Mouse (Mus musculus) midbrain, embryonic 10.5 days (tissue): ENCODE measurements around the gene Wfdc15b. TPM values are rescaled to one million over a fixed set of nuclear protein-coding genes. Genes with fewer than 3 reads are reported as not detected.
"Not testable (repeated sequence)": the region's sequence is repeated elsewhere in the genome, so short reads cannot be mapped to it uniquely, and the experiment has no call there.

Experiments
- DNase-seq: peaks from one replicate; pipeline ENCODE4 v3.0.0-alpha.2; 2017; ENCODE audit warnings: low spot score
- H3K27ac ChIP-seq: fragments of 300-500 bp; sonication (generic); replicated peaks from 2 replicates; pipeline ENCODE4 v1.5.1; 2016; ENCODE audit warnings: mild to moderate bottlenecking
- H3K27me3 ChIP-seq: fragments of 300-500 bp; sonication (generic); 2 replicates; pipeline ENCODE4 v1.6.1; 2016; ENCODE audit warnings: low read depth, mild to moderate bottlenecking; ENCODE audit not compliant: poor library complexity, severe bottlenecking
- H3K36me3 ChIP-seq: fragments of 300-500 bp; sonication (generic); 2 replicates; pipeline ENCODE4 v1.6.1; 2016; ENCODE audit warnings: mild to moderate bottlenecking, moderate library complexity
- H3K4me1 ChIP-seq: fragments of 300-500 bp; sonication (generic); 2 replicates; pipeline ENCODE4 v1.6.1; 2016
- H3K4me3 ChIP-seq: fragments of 300-500 bp; sonication (generic); 2 replicates; pipeline ENCODE4 v1.5.1; 2016; ENCODE audit warnings: mild to moderate bottlenecking, moderate library complexity
- H3K9me3 ChIP-seq: fragments of 300-500 bp; sonication (generic); replicated peaks from 2 replicates; pipeline ENCODE4 v1.6.1; 2016; ENCODE audit warnings: mild to moderate bottlenecking
- WGBS: fragments of 180-500 bp; shearing (Covaris S2); methylation state at CpG from one replicate; pipeline ENCODE4 v1.1.7; 2016; 5-methylcytosine and 5-hydroxymethylcytosine counted together
- polyA plus RNA-seq: library from polyadenylated mRNA; unstranded; fragments of >200 nt; fragmentation: Nextera tagmentation; extraction: Ambion mirVana; gene quantifications from 2 replicates; pipeline ENCODE4 v1.2.1, GENCODE M21; 2016

Gene Wfdc15b
- polyA plus RNA-seq, result not detected in 2 replicates

GRCm38 (mm10) chr2:164221522-164221921, at the start of gene Wfdc15b:
TSS of gene Wfdc15b (minus strand) at chr2:164221660.
- H3K9me3 ChIP-seq, result no peaks in the 10 kb centered on the region
- 89% methylated on average over 11 of the region's 11 CpGs for WGBS
- H3K4me3 ChIP-seq, result no peak within 1 kb of the TSS
- no peaks in the 10 kb centered on the region for H3K4me1 ChIP-seq
- H3K36me3 ChIP-seq, result no peaks in the 10 kb centered on the region
- DNase-seq, result no peak
- H3K27me3 ChIP-seq, result no peaks in the 10 kb centered on the region
- H3K27ac ChIP-seq, result no peak within 1 kb of the TSS

- not testable (repeated sequence) for H3K4me3 ChIP-seq, H3K27me3 ChIP-seq, H3K9me3 ChIP-seq, H3K4me1 ChIP-seq, H3K27ac ChIP-seq, DNase-seq, H3K36me3 ChIP-seq
- 95% methylated on average over 1 of the region's 1 CpGs for WGBS
Observed at GRCm38 (mm10) chr2:164256540-164256939, 35.1 kb upstream of the Wfdc15b start, which contains the start of gene Svs3b. TSS of gene Svs3b (minus strand) at chr2:164256640.

- H3K4me3 ChIP-seq, result no peak within 1 kb of the TSS
- H3K4me1 ChIP-seq, result no peaks in the 10 kb centered on the region
- no peaks in the 10 kb centered on the region for H3K27me3 ChIP-seq
- no peak within 1 kb of the TSS for H3K27ac ChIP-seq
- DNase-seq, result no peak
- no peaks in the 10 kb centered on the region for H3K36me3 ChIP-seq
- 87% methylated on average over 3 of the region's 3 CpGs for WGBS
- H3K9me3 ChIP-seq, result no peaks in the 10 kb centered on the region
Observed at GRCm38 (mm10) chr2:164238366-164238765, 16.9 kb upstream of the Wfdc15b start, which contains the start of gene Svs2. TSS of gene Svs2 (minus strand) at chr2:164238466.

- DNase-seq, result no peak
- Histone ChIP-seq H3K9me3 (no peaks in the 10 kb centered on the region), H3K36me3 (no peaks in the 10 kb centered on the region), H3K27me3 (no peaks in the 10 kb centered on the region), H3K27ac (no peak overlapping the region), H3K4me1 (no peaks in the 10 kb centered on the region), H3K4me3 (no peak overlapping the region)
- WGBS, result 92% methylated on average over 8 of the region's 8 CpGs
Observed at GRCm38 (mm10) chr2:164232671-164233070, 11.2 kb upstream of the Wfdc15b start.

- H3K27ac ChIP-seq, result no peak overlapping the region
- no peaks in the 10 kb centered on the region for H3K27me3 ChIP-seq
- no peaks in the 10 kb centered on the region for H3K9me3 ChIP-seq
- WGBS, result 88% methylated on average over 8 of the region's 8 CpGs
- H3K36me3 ChIP-seq, result no peaks in the 10 kb centered on the region
- no peaks in the 10 kb centered on the region for H3K4me1 ChIP-seq
- DNase-seq, result no peak
- no peak overlapping the region for H3K4me3 ChIP-seq
Observed at GRCm38 (mm10) chr2:164228361-164229070, 7.1 kb upstream of the Wfdc15b start.

GRCm38 (mm10) chr2:164219295-164219694, 2.2 kb downstream of the Wfdc15b start:
- Histone ChIP-seq H3K9me3 (no peaks in the 10 kb centered on the region), H3K4me3 (no peak overlapping the region), H3K27ac (no peak overlapping the region), H3K4me1 (no peaks in the 10 kb centered on the region), H3K36me3 (no peaks in the 10 kb centered on the region), H3K27me3 (no peaks in the 10 kb centered on the region)
- WGBS, result 85% methylated on average over 9 of the region's 9 CpGs
- DNase-seq, result no peak

- Histone ChIP-seq H3K27ac (no peak overlapping the region), H3K4me3 (no peak overlapping the region), H3K9me3 (no peaks in the 10 kb centered on the region), H3K27me3 (no peaks in the 10 kb centered on the region), H3K4me1 (no peaks in the 10 kb centered on the region), H3K36me3 (no peaks in the 10 kb centered on the region)
- 91% methylated on average over 5 of the region's 5 CpGs for WGBS
- no peak for DNase-seq
Observed at GRCm38 (mm10) chr2:164212711-164213110, 8.7 kb downstream of the Wfdc15b start.

- no peaks in the 10 kb centered on the region for H3K9me3 ChIP-seq
- H3K27ac ChIP-seq, result no peak overlapping the region
- no peaks in the 10 kb centered on the region for H3K4me1 ChIP-seq
- no peaks in the 10 kb centered on the region for H3K36me3 ChIP-seq
- no peak overlapping the region for H3K4me3 ChIP-seq
- 87% methylated on average over 4 of the region's 4 CpGs for WGBS
- no peak for DNase-seq
- no peaks in the 10 kb centered on the region for H3K27me3 ChIP-seq
Observed at GRCm38 (mm10) chr2:164210892-164211291, 10.6 kb downstream of the Wfdc15b start.

GRCm38 (mm10) chr2:164206676-164207075, 14.8 kb downstream of the Wfdc15b start:
- Histone ChIP-seq H3K27me3 (no peaks in the 10 kb centered on the region), H3K27ac (no peak overlapping the region), H3K9me3 (no peaks in the 10 kb centered on the region), H3K4me3 (no peak overlapping the region), H3K4me1 (no peaks in the 10 kb centered on the region), H3K36me3 (no peaks in the 10 kb centered on the region)
- WGBS, result 82% methylated on average over 4 of the region's 4 CpGs
- no peak for DNase-seq

GRCm38 (mm10) chr2:164206011-164206410, 15.4 kb downstream of the Wfdc15b start:
- DNase-seq, result not testable (repeated sequence)

GRCm38 (mm10) chr2:164199626-164200327, 21.7 kb downstream of the Wfdc15b start, which contains the start of gene Wfdc15a:
TSS of gene Wfdc15a (minus strand) at chr2:164200130.
- Histone ChIP-seq H3K9me3 (no peaks in the 10 kb centered on the region), H3K36me3 (no peaks in the 10 kb centered on the region), H3K27ac (no peak within 1 kb of the TSS), H3K4me3 (no peak within 1 kb of the TSS), H3K27me3 (no peaks in the 10 kb centered on the region), H3K4me1 (no peaks in the 10 kb centered on the region)
- no peak for DNase-seq
- WGBS, result 77% methylated on average over 20 of the region's 20 CpGs

More at GRCm38 (mm10) chr2:164206011-164206410, 15.4 kb downstream of the Wfdc15b start:
- not testable (repeated sequence) for H3K9me3 ChIP-seq, H3K4me3 ChIP-seq, H3K27me3 ChIP-seq, H3K4me1 ChIP-seq, H3K36me3 ChIP-seq, H3K27ac ChIP-seq
- 94% methylated on average over 10 of the region's 10 CpGs for whole genome bisulfite sequencing

- no peaks in the 10 kb centered on the region for H3K36me3 ChIP-seq
- H3K27ac ChIP-seq, result no peak overlapping the region
- no peak overlapping the region for H3K4me3 ChIP-seq
- no peaks in the 10 kb centered on the region for H3K27me3 ChIP-seq
- H3K4me1 ChIP-seq, result no peaks in the 10 kb centered on the region
- WGBS, result 91% methylated on average over 5 of the region's 5 CpGs
- DNase-seq, result no peak
- H3K9me3 ChIP-seq, result no peaks in the 10 kb centered on the region
Observed at GRCm38 (mm10) chr2:164196700-164196990, 24.8 kb downstream of the Wfdc15b start.

GRCm38 (mm10) chr2:164195971-164196699, 25.3 kb downstream of the Wfdc15b start:
- DNase-seq, result no peak
- Histone ChIP-seq H3K27ac (no peak overlapping the region), H3K27me3 (no peaks in the 10 kb centered on the region), H3K4me1 (no peaks in the 10 kb centered on the region), H3K36me3 (no peaks in the 10 kb centered on the region), H3K9me3 (no peaks in the 10 kb centered on the region), H3K4me3 (no peak overlapping the region)
- 87% methylated on average over 5 of the region's 5 CpGs for WGBS
